Mouse (Mus musculus) left cerebral cortex, postnatal 25 days (tissue): ENCODE results near the gene Tmem39b. TPM values are rescaled to one million over a fixed set of nuclear protein-coding genes. Genes with fewer than 3 reads are reported as not detected.

Experiments
- DNase-seq, 2 experiments: peaks; one replicate each; pipeline ENCODE4 v3.0.0; 2022; ENCODE audit warnings: low spot score in 2 of 2, mixed read lengths in 1 of 2
- intact Hi-C: fragments of 180-260 bp; cut with DNase I; formaldehyde crosslinking; loops from one replicate; pipeline ENCODE4 v1.15.1; 2025
- microRNA-seq, 2 experiments: library from miRNA; unstranded; fragments of <30 nt; microRNA quantifications; one replicate each; pipeline ENCODE4 v1.2.0; 2022
- total RNA-seq, 2 experiments: library from RNA; stranded (reverse); gene quantifications; 2 replicates each; pipeline ENCODE4 v1.2.3; 2021

Tmem39b gene
- total RNA-seq, 2 experiments from 2014 or later, result 13.0 to 13.4 TPM

DNA sequence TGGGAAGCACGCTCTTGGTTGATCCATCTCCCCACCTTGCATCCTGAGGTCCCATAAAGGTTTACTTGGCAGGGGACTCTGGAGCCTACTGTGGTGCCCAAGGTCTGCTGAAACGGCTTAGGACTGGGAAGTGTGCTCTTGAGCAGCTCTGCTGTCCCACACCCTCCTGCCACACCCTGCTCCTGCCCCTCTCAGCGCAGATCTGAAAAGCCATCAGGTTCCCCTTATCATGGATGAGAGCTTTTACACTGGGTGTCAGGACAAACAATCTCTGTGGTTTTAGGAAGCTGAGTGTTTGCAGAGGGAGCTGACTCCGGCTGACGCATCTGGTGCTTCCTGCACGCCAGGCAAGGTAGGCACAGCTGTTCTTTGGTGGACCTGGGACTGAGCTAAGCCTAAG lies 62.8 kb downstream of the Tmem39b start:
- no peak for DNase-seq
- intact Hi-C loops, result no loop called here

DNA sequence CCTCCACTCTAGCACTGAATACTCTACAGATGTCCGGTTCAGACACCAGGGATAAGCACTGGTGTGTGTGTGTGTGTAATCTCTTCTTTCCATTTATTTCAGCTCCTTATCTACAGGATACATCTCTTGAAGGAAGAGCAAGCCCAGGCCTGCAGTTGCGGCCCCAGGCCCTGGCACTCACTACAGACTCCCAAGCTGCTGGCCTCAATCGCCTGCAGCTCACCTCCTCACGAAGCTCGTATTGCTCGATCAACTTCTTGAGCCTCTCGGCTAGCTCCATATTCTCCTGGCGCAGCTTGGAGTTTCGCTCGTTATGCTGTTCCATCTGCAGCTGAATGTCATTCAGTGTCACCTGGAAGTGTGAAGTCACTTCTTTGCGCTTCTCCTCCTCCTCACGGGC lies 64.8 kb downstream of the Tmem39b start:
- no peak for DNase-seq

DNA sequence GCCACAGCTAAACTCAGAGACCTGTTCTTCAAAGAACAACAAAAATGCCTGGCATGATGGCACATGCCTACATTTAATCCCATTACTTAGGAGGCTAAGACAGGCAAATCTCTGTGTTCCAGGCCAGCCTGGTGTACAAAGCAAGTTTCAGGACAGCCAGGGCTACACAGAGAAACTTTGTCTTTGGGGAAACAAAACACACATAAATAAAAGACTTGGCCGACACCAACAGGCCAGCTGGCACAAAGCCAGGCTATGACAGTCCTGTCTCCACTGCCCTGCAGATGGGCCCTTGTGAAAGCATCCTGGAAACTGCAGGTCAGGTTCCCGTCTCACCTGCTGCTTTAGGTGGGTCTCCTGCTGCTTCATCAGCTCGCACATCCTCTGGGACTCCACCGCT lies 65.7 kb downstream of the Tmem39b start:
- no peak for DNase-seq
- intact Hi-C loops, result no loop called here

More for the DNA sequence above, 64.8 kb downstream of the Tmem39b start:
- intact Hi-C loops, result no loop called here

Small RNA genes lying within 50 kb of the gene (microRNA-seq; reads per million reads assigned to microRNA genes)
- gene Mir7016, result 4.5 to 6.4 reads per million in 2 experiments

Other genes with a start within 250 kb of the Tmem39b start
- 10 to 100 TPM; 51.7 to 58.8 TPM for gene Bsdc1, start 235.3 kb downstream of the Tmem39b start, total RNA-seq
- gene Tssk3, start 205.8 kb downstream of the Tmem39b start, total RNA-seq, result under 1 TPM; 0.25 to 0.37 TPM
- not detected for gene Fam229a, start 205.6 kb downstream of the Tmem39b start, total RNA-seq
- 100 to 1,000 TPM; 196 to 227 TPM for gene Marcksl1, start 183.3 kb downstream of the Tmem39b start, total RNA-seq
- gene Hdac1, start 154.1 kb downstream of the Tmem39b start, total RNA-seq, result 10 to 100 TPM; 28.5 to 31.6 TPM
- 1 to 10 TPM; 2.5 to 2.7 TPM for gene Lck, start 123.2 kb downstream of the Tmem39b start, total RNA-seq
- gene Fam167b, start 118.3 kb downstream of the Tmem39b start, total RNA-seq, result under 1 TPM in 1 of 2 experiments, not detected in 1; 0.50 TPM
- gene Eif3i, start 96.2 kb downstream of the Tmem39b start, total RNA-seq, result 100 to 1,000 TPM; 133 to 136 TPM
- gene Tmem234, start 96.2 kb downstream of the Tmem39b start, total RNA-seq, result 10 to 100 TPM; 96.6 to 96.8 TPM
- 1 to 10 TPM; 4.3 to 4.7 TPM for gene Dcdc2b, start 82.6 kb downstream of the Tmem39b start, total RNA-seq
- gene Iqcc, start 77.7 kb downstream of the Tmem39b start, total RNA-seq, result 10 to 100 TPM; 29.8 to 37.0 TPM
- gene Ccdc28b, start 72.9 kb downstream of the Tmem39b start, total RNA-seq, result 10 to 100 TPM; 66.5 to 67.5 TPM
- gene Txlna, start 55.8 kb downstream of the Tmem39b start, total RNA-seq, result 10 to 100 TPM; 41.2 to 43.4 TPM
- gene Kpna6, start 24.1 kb downstream of the Tmem39b start, total RNA-seq, result 100 to 1,000 TPM in 1 of 2 experiments, 10 to 100 TPM in 1; 86.5 to 106 TPM
- gene Khdrbs1, start 45.5 kb upstream of the Tmem39b start, total RNA-seq, result 10 to 100 TPM; 87.6 to 88.7 TPM
- 100 to 1,000 TPM; 115 to 138 TPM for gene Ptp4a2, start 114.4 kb upstream of the Tmem39b start, total RNA-seq
- under 1 TPM; 0.37 TPM for gene Spocd1, start 232.4 kb upstream of the Tmem39b start, total RNA-seq